Mouse (Mus musculus) lung, postnatal 36 days (tissue): ENCODE results near the gene Olfr1511.
"Not testable (repeated sequence)": the region's sequence is repeated elsewhere in the genome, so short reads cannot be mapped to it uniquely, and the experiment has no call there.

Source experiments
- DNase-seq: peaks from one replicate; pipeline ENCODE4 v3.0.0; 2022; ENCODE audit warnings: mixed read lengths

Gene Olfr1511

GRCm38 (mm10) chr14:52397279-52397678 is at the start of gene Olfr1511:
Olfr1511 (minus strand) TSS chr14:52397379.
- no peak for DNase-seq

GRCm38 (mm10) chr14:52442690-52443089 is 45.5 kb upstream of the Olfr1511 start, which contains the start of gene Olfr1509:
Olfr1509 (plus strand) TSS chr14:52442990.
- no peak for DNase-seq

- DNase-seq, result no peak
Observed at GRCm38 (mm10) chr14:52427686-52428085, 30.5 kb upstream of the Olfr1511 start.

DNA sequence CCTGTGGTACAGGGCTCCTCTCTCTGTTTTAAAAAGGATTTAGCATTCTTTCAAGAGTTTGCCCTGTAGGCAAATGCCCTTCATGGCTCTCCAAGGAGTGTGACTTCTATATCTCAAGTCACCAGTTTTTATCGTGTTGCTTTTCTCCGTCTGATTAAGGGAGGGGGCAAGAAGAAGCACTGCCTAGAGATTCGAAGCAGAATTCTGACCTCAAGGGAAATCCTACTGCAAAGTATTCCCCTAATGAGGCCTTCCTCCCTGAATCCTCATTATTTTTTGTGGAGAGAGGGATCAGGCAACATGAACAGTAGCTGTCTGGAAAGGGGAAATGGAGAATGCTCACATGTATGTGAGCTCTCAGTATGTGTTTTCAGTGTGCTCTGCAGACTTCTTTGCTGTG is 17.1 kb upstream of the Olfr1511 start, which contains the start of gene Olfr1510:
Gene Olfr1510 (minus strand): TSS at position 101 of the 400 bp plus-strand sequence.
- no peak for DNase-seq

DNA sequence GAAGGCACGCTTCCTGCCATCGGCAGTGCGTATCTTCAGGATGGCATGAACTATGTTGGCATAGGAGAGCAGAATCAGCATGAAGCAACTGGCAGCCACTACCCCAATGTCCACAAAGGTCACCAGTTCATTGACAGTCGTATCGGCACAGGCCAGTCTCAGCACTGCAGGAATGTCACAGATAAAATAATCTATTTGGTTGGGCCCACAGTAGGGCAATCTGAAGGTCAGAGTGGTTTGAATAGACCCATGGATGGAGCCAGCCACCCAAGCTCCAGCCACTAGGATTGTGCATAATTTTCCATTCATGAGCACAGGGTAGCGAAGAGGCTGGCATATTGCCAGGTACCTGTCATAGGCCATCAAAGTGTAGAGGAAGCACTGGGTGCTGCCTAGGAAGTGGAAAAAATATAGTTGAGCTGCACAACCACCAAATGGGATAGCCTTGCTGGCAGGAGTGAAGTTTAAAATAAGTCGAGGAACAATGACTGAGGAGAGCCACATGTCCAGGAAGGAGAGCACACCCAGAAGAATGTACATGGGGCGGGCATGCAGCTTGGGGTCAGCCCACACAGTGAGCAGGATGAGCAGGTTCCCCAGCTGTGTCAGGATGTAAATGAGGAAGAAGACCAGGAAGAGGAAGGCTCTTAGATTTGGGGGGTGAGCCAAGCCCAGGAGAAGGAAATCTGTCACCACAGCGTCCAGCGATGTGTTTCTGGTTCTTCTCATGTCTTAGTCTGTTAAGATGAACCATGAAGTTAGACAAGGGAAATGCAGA is 13.2 kb upstream of the Olfr1511 start:
- not testable (repeated sequence) for DNase-seq

- DNase-seq, result not testable (repeated sequence)
Observed at GRCm38 (mm10) chr14:52390084-52390848, 6.9 kb downstream of the Olfr1511 start.

DNA sequence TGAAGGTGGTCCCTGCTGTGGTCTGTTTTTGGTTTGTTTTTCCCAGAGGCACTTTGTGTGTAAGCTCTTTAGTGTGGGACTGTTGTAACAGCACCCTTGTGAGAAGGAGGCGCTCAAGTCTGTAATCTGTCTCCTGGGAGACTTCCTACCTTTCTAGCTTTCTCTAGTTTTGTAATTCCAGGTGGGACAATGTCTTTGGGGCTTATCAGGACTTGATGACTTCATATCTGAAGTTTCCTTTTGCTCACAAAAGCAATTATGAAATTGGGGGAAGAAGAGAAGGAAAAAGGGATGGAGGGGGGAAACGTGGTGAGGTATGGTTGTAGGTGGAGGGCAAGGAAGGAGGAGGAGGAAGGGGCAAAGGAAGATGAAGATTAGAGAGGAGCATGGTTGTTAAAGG is 18.1 kb downstream of the Olfr1511 start, which contains the start of gene Olfr1512:
Gene Olfr1512 (minus strand): TSS at position 101 of the 400 bp plus-strand sequence.
- no peak for DNase-seq

GRCm38 (mm10) chr14:52368741-52369140 is 28.4 kb downstream of the Olfr1511 start:
- DNase-seq, result no peak

- DNase-seq, result no peak
Observed at GRCm38 (mm10) chr14:52356308-52356707, 40.9 kb downstream of the Olfr1511 start, which contains the start of gene Olfr1513. Olfr1513 (minus strand) TSS chr14:52356408.
